Mouse (Mus musculus) forebrain, embryonic 15.5 days (tissue): ENCODE data around the gene Rab17. TPM values are rescaled to one million over a fixed set of nuclear protein-coding genes. Genes with fewer than 3 reads are reported as not detected.
A peak's percentile ranks its signal among the peaks of the same experiment; 100 is the strongest.

ENCODE experiments used
- ATAC-seq: fragments of 200-750 bp; cut with Nextera tagmentation; replicated peaks from 2 replicates; pipeline ENCODE4 v1.8.0; 2017; ENCODE audit warnings: mild to moderate bottlenecking, moderate TSS enrichment, moderate library complexity
- H3K27ac ChIP-seq: fragments of 300-500 bp; sonication (generic); replicated peaks from 2 replicates; pipeline ENCODE4 v1.5.1; 2015; ENCODE audit warnings: mild to moderate bottlenecking, inconsistent platforms
- H3K27me3 ChIP-seq: fragments of 300-500 bp; sonication (generic); 2 replicates; pipeline ENCODE4 v1.6.1; 2015; ENCODE audit warnings: inconsistent platforms
- H3K36me3 ChIP-seq: fragments of 300-500 bp; sonication (generic); 2 replicates; pipeline ENCODE4 v1.6.1; 2015; ENCODE audit warnings: mild to moderate bottlenecking, inconsistent platforms
- H3K4me1 ChIP-seq: fragments of 300-500 bp; sonication (generic); 2 replicates; pipeline ENCODE4 v1.6.1; 2015; ENCODE audit warnings: inconsistent platforms
- H3K4me2 ChIP-seq: fragments of 300-500 bp; sonication (generic); replicated peaks from 2 replicates; pipeline ENCODE4 v1.6.1; 2015; ENCODE audit warnings: mild to moderate bottlenecking, inconsistent platforms
- H3K4me3 ChIP-seq: fragments of 300-500 bp; sonication (generic); 2 replicates; pipeline ENCODE4 v1.5.1; 2015; ENCODE audit warnings: mild to moderate bottlenecking, inconsistent platforms
- H3K9ac ChIP-seq: fragments of 300-500 bp; sonication (generic); replicated peaks from 2 replicates; pipeline ENCODE4 v1.6.1; 2015; ENCODE audit warnings: mild to moderate bottlenecking, inconsistent platforms
- H3K9me3 ChIP-seq: fragments of 300-500 bp; sonication (generic); 2 replicates; pipeline ENCODE4 v1.6.1; 2016; ENCODE audit warnings: inconsistent platforms
- WGBS: fragments of 180-500 bp; shearing (Covaris S2); methylation state at CpG from one replicate; pipeline ENCODE4 v1.1.7; 2015; ENCODE audit warnings: mixed read lengths; 5-methylcytosine and 5-hydroxymethylcytosine counted together
- polyA plus RNA-seq: library from polyadenylated mRNA; unstranded; fragments of >200 nt; fragmentation: Nextera tagmentation; extraction: Ambion mirVana; gene quantifications from 2 replicates; pipeline ENCODE4 v1.2.1, GENCODE M21; 2015

Rab17 gene
- polyA plus RNA-seq, 1 experiment from 2014 or later = 0.18 TPM

DNA sequence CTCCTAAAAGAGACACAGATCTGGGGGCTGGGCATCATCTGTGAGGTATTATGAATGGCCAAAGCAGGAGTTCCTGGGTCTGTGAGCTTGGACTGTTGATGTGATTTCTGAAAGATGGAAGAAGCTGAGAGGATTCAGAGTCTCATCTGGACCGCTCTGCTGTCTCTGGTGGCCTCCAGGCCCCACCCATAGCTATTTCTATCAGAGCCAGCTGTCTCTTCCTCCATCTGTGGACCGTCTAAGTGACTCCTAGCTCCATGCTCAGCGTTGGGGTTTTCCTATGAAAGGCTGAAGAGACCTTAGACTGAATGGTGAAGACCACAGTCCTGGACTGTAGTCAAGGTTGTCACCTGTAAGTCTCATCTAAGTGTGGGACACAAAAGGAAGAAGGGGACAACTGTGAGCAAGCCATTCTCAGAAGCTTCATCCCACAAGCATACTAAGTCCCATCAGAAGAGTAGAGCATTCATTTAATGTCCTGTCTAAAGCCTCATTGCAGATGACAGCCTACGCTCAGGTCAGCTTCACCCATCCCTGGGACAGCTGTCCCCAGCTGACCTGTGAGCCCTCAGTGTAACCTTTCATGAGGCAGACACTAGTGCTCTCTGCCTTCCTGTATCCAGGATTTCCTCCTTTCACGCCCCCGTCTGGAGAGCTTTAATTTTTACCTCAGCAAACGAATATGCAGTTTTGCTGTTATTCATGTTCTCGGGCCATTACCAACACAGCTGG is 34.2 kb upstream of the Rab17 start:
- 88% methylated on average over 8 of the region's 8 CpGs for WGBS

DNA sequence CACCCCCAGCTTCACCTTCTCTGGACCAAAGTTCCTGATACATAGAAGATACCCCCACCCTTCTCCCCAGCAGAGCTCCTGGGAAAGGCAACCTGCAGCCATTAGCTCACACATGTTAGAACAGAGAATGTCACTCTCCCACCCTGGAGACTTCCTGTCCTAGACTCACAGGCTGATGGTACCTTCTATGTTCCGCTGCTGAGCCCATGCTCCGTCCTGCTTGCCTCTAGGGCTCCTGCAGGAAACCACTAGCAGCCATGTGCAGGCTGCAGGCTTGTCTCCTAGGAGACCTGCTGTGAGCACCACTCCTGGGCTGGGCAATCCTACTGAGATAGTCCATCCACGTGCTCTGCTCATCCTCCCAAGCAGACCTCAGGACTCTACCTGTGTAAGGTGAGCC is 33.2 kb upstream of the Rab17 start:
- WGBS = 81% methylated on average over 3 of the region's 3 CpGs
- Histone ChIP-seq H3K9ac (no peak overlapping the region), H3K4me3 (no peak overlapping the region), H3K27ac (no peak overlapping the region), H3K9me3 (no peaks in the 10 kb centered on the region), H3K4me1 (peaks cover 16% of the 10 kb centered on the region), H3K36me3 (no peaks in the 10 kb centered on the region), H3K27me3 (no peaks in the 10 kb centered on the region), H3K4me2 (no peak overlapping the region)
- ATAC-seq = no peak

More for the DNA sequence above, 34.2 kb upstream of the Rab17 start:
- Histone ChIP-seq H3K4me2 (no peak overlapping the region), H3K4me3 (no peak overlapping the region), H3K36me3 (no peaks in the 10 kb centered on the region), H3K27ac (no peak overlapping the region), H3K9ac (no peak overlapping the region), H3K4me1 (peaks cover 16% of the 10 kb centered on the region), H3K9me3 (no peaks in the 10 kb centered on the region), H3K27me3 (no peaks in the 10 kb centered on the region)
- ATAC-seq = no peak

DNA sequence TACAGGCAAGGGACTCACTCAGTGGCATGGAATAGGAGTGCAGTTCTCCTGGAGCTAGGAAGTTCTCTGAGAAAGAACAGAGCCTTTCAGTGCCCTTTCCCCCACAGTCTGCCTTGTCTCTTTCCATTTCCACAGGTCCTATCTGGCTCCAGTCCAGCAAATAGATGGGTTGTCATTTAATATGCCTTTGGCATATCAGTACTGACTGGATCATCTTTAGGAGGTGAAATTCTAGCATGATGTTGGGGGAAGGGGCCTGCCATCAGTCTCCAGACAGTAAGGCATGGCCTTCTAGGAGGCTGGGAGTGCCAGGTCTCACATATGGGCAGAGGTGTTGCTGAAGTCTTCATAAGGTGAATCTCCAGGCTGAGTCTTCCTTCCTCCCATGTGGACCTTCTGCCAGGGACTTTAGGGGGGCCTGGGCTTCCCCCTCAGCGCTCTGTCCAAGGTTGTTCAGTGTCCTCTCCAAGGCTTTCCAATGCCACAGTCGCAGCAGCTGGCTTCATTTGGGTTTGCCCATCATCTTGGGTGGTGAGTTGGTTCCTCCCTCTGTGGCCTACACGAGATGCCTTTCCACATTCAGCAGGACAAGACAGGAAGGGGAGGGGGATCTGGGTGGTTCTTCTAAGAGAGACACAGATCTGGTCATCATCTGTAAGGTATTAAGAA is 32.5 kb upstream of the Rab17 start:
- H3K9ac ChIP-seq = no peak overlapping the region
- ATAC-seq = no peak
- H3K4me2 ChIP-seq = no peak overlapping the region
- no peaks in the 10 kb centered on the region for H3K36me3 ChIP-seq
- 93% methylated on average over 3 of the region's 3 CpGs for WGBS
- H3K4me3 ChIP-seq = no peak overlapping the region
- H3K9me3 ChIP-seq = no peaks in the 10 kb centered on the region
- peaks cover 16% of the 10 kb centered on the region for H3K4me1 ChIP-seq
- no peak overlapping the region for H3K27ac ChIP-seq
- no peaks in the 10 kb centered on the region for H3K27me3 ChIP-seq

DNA sequence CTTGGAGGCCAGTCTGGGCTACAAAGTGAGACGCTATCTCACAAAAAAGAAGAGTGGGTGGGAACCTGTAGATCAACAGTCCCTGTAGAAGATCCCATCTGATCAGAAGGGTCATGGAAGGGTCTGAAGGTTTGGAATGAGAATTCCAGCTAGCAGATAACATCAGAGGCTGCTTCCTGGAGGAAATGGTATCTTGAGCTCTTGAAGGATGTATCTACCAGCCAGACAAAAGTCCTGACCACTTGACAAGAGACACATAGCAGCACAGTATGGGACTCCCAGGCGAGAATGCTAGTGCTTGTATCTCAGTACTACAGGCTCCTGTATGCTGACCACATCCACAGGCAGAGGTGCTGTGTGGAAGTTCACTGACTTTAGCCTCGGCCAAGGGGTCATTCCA is 31.6 kb upstream of the Rab17 start:
- Histone ChIP-seq H3K4me2 (no peak overlapping the region), H3K9ac (no peak overlapping the region)
- 92% methylated on average over 3 of the region's 3 CpGs for WGBS

DNA sequence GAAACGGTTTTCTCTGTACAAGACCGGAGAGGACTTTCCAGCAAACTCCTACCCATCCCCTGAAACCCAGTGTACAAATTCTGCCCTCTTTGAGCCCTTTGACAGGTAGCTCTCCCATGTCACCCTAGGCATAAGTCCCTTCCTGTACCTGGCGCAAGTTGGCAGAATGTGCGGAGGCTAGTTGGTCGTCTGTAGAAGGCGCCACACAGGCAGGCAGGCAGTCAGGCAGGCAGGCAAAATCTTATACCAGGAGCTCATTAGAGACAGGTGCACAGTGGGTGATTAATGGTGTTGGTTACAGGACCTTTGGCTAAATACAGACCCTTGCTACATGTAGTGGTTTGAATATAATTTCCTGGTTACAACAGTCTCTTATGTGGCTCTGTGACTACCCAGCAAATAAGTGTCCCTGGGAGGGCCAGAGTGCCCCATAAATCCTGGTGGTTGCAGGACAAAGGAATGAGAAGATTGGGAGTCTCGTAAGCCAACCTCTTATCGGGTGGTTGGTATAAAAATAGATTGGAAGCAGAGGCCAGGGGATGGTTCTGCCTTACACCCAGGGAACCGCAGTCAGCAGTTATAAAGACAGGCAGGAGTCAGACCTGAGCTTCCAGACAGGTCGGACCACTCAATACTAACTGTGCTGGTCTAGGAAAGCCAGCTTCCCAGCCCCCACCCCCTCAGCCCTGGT is 30.6 kb upstream of the Rab17 start:
- H3K4me2 ChIP-seq = peak overlapping the region; percentile 94
- 64% methylated on average over 10 of the region's 10 CpGs for WGBS
- peaks cover 16% of the 10 kb centered on the region for H3K4me1 ChIP-seq
- no peak overlapping the region for H3K9ac ChIP-seq
- no peak for ATAC-seq
- peak overlapping the region; percentile 72 for H3K4me3 ChIP-seq
- no peak overlapping the region for H3K27ac ChIP-seq
- H3K9me3 ChIP-seq = no peaks in the 10 kb centered on the region
- H3K27me3 ChIP-seq = no peaks in the 10 kb centered on the region
- H3K36me3 ChIP-seq = no peaks in the 10 kb centered on the region

More for the DNA sequence above, 31.6 kb upstream of the Rab17 start:
- Histone ChIP-seq H3K4me1 (peaks cover 16% of the 10 kb centered on the region), H3K9me3 (no peaks in the 10 kb centered on the region), H3K27me3 (no peaks in the 10 kb centered on the region), H3K4me3 (no peak overlapping the region), H3K27ac (no peak overlapping the region), H3K36me3 (no peaks in the 10 kb centered on the region)
- ATAC-seq = no peak

DNA sequence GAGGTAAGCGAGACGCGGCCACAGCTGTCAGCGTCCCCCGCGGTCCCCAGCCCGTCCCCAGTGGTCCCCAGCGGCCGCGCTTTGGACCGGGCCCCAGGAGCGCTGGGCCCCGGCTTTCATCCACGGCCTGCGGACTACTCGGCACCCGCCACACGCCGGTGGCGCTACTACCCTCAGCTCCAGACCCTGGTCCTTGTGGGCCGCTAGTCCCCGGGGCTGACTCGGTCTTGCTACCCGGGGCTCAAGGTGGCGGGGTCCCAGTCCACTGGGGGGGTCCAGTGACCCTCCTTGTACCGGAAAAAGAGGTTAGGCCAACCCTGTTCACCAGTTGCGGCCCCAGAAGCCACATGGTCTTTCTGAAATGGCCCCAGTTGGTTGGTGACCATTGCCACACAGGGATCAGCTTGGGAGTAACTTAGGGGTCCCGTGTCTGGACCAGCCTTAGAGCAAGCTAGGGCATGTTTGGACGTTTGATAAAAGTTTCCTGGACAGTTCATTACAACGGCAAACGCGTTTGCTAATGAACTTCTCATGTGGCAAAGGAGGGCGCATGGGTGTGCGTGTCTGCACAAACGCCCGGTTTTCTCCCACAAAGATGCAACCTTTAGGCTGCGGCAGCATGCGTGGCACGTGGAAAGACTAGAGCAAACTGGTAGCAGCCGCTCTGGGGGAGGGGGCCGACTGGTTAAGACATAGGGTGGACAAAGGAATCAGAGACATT is 29.6 kb upstream of the Rab17 start:
- no peaks in the 10 kb centered on the region for H3K27me3 ChIP-seq
- no peaks in the 10 kb centered on the region for H3K36me3 ChIP-seq
- peak overlapping the region; percentile 45; the same call in 1 of the 2 replicates for H3K27ac ChIP-seq

DNA sequence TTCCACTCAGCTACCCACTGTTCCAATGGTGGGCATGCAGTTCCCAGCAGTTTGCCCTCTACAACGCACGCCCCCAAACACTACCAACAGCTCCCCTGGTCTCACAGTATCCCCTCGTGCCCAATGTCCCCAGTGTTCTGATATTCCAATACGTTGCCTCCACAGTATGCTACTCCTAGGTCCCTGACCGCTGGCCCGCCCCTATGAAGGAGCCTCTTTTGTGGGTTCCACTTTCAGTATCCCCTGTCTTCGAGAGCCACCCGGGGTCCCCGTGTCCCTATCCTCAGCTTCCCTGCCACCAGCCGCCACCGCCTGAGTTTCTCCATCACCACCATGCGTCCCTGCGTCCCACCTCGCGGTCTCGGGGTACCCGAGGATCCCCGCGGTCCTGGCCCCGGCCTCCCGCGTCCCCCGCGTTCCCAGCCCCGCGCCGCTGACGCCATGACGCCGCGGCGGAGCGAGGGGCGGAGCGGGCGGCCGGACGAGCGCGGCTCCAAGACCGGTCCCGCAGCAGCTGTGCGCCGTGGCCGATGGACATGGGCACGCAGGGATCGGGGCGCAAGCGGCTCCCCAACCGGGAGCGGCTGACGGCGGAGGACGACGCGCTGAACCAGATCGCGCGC is 28.9 kb upstream of the Rab17 start, which contains the start of gene Lrrfip1:
Lrrfip1 (plus strand) TSS at position 470 of the 623 bp plus-strand sequence.
- H3K27ac ChIP-seq = peak within 1 kb of the TSS; percentile 45; the same call in 1 of the 2 replicates
- peak within 1 kb of the TSS; percentile 94 for H3K4me2 ChIP-seq
- no peaks in the 10 kb centered on the region for H3K27me3 ChIP-seq
- no peaks in the 10 kb centered on the region for H3K9me3 ChIP-seq
- peaks cover 16% of the 10 kb centered on the region for H3K4me1 ChIP-seq
- H3K4me3 ChIP-seq = peak within 1 kb of the TSS; percentile 72
- 2% methylated on average over 59 of the region's 59 CpGs for WGBS
- peak; percentile 84 for ATAC-seq
- no peaks in the 10 kb centered on the region for H3K36me3 ChIP-seq
- peak within 1 kb of the TSS; percentile 71 for H3K9ac ChIP-seq

More for the DNA sequence above, 29.6 kb upstream of the Rab17 start:
- ATAC-seq = peak; percentile 80
- peak overlapping the region; percentile 72 for H3K4me3 ChIP-seq
- H3K4me2 ChIP-seq = peak overlapping the region; percentile 94
- H3K9me3 ChIP-seq = no peaks in the 10 kb centered on the region
- under 1% methylated on average over 41 of the region's 41 CpGs for WGBS
- H3K9ac ChIP-seq = peak overlapping the region; percentile 71
- peaks cover 16% of the 10 kb centered on the region for H3K4me1 ChIP-seq

DNA sequence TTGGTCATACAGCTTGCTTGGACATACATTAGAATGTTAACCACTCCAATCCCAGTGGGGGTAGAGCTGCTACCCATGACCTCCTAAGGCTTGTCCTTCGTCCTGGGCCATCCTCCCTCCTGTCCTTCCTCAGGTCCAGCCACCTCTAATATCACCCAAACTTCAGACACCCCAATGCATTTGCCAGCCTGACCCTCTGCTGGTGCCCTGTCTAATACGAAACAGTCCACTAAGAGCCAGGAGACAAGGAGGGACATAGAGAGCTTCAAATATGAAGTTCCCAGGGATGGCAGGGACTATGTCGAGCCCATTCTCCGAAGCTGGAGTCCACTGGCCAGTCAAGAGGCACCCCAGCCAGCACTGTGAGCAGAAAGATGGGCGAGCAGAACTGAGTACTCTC is 28.2 kb upstream of the Rab17 start:
- no peaks in the 10 kb centered on the region for H3K9me3 ChIP-seq
- H3K27me3 ChIP-seq = no peaks in the 10 kb centered on the region
- H3K4me1 ChIP-seq = peaks cover 16% of the 10 kb centered on the region
- WGBS = 93% methylated on average over 5 of the region's 5 CpGs
- ATAC-seq = no peak
- peak overlapping the region; percentile 72 for H3K4me3 ChIP-seq
- peak overlapping the region; percentile 94; the same call in 1 of the 2 replicates for H3K4me2 ChIP-seq
- H3K27ac ChIP-seq = no peak overlapping the region
- H3K9ac ChIP-seq = no peak overlapping the region
- no peaks in the 10 kb centered on the region for H3K36me3 ChIP-seq

DNA sequence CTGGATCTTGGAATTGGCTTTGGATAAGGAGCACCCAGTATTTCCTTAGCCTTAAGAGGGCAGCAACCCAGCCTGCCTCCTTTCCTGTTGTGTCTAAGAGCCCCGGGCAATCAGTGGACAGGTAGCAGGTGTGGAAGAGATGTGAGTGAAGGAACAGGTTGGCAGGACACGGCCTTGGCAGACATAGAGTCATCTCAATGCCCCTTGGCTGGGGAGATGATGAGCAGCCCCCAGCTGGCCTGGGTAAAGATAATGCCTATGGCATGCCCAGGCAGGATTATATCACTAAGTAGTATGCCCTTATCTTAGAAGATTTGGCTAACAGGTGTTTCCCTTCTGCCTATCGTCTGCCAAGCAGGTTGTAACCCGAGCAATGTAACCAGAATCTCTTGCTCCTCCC is 27.7 kb upstream of the Rab17 start:
- WGBS = 79% methylated on average over 4 of the region's 4 CpGs
- H3K4me2 ChIP-seq = no peak overlapping the region
- no peak overlapping the region for H3K4me3 ChIP-seq
- H3K9ac ChIP-seq = no peak overlapping the region
- H3K36me3 ChIP-seq = no peaks in the 10 kb centered on the region
- H3K9me3 ChIP-seq = no peaks in the 10 kb centered on the region
- ATAC-seq = no peak
- H3K4me1 ChIP-seq = peaks cover 16% of the 10 kb centered on the region
- H3K27ac ChIP-seq = no peak overlapping the region
- H3K27me3 ChIP-seq = no peaks in the 10 kb centered on the region

DNA sequence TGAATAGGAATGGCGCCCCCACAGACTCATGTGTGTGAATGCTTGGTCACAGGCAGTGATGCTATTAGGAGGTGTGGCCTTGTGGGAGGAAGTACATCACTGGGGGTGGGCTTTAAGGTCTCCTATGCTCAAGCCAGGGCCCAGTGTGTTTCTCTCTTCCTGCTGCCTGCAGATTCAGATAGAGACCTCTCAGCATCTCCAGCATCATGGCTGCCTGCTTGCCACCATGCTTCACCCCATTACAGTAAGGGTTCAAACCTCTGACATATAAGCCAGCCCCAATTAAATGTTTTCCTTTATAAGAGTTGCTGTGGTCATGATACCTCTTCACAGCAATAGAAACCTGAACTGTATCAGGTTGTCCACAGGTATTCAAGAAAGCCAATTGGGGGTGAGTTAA is 26.5 kb upstream of the Rab17 start:
- Histone ChIP-seq H3K9me3 (no peaks in the 10 kb centered on the region), H3K4me1 (peaks cover 16% of the 10 kb centered on the region), H3K4me3 (no peak overlapping the region), H3K9ac (no peak overlapping the region), H3K36me3 (no peaks in the 10 kb centered on the region), H3K4me2 (no peak overlapping the region), H3K27me3 (no peaks in the 10 kb centered on the region), H3K27ac (no peak overlapping the region)
- ATAC-seq = no peak
- WGBS = 93% methylated on average over 1 of the region's 1 CpGs

DNA sequence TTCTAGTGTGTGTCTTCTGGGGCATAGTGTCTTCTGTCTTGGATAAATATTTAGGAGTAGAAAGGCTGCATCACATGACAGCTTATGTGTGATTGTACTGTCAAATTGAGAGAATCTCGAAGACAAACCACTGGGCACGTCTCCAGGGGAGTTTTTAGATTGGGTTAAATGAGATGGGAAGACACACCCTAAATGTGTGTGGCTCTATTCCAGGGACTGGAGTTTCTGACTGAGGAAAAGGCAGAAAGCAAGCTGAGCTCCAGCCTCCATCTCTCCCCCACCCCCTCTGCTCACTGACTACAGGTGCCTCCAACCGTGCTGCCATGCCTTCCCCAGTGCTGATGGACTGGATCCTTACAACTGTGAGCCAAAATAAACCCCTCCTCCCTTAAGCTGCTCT is 11.9 kb upstream of the Rab17 start:
- Histone ChIP-seq H3K4me3 (no peak overlapping the region), H3K27me3 (no peaks in the 10 kb centered on the region), H3K27ac (no peak overlapping the region), H3K4me2 (no peak overlapping the region), H3K9ac (no peak overlapping the region), H3K36me3 (no peaks in the 10 kb centered on the region), H3K9me3 (no peaks in the 10 kb centered on the region), H3K4me1 (no peaks in the 10 kb centered on the region)
- 63% methylated on average over 3 of the region's 3 CpGs for WGBS
- no peak for ATAC-seq
